Mouse (Mus musculus) cerebellum, adult 11-12 months (tissue): ENCODE measurements around the gene Dpp9.

Source experiments
- DNase-seq: peaks from one replicate; pipeline ENCODE4 v3.0.0; 2022

The Dpp9 gene

DNA sequence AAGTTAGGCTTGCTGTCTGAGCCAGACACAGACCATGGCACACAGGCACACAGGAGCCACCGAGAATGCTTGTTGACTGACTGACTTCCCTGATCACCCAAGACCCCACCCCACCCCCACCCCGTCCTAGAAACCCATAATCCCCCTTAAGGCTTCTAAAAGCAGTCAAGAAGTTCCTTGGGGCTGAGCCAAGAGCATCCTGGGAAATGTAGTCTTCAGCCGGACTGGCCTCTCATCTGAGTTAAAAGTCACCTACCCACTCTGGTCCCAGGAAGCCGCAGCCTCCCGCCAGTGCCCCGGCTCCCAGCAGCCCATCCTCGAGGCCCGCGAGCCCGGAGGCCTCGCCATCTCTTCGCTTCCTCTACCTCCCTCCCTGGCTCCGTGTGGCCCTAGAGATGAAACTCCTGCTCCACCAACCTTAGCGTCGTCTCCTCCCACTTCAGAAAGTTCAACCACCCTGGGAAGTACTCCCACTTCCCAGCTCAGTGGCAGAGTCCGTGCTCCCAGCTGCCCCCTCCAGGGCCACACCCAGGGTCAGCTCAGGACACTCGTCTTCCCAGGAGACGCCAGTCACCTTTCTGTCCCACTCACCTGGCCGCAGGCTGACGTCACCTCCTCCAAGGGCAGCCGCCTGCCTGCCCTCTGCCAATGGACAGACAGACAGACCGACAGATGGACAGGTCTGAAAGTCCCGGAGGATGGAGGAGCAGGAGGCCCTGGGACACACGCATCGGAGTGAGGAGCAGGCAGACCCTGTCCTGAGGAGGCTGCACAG, 80.7 kb downstream of the Dpp9 start:
- peak; percentile 59 for DNase-seq
